Mouse (Mus musculus): ENCODE results near the gene Irak3.

- no peak for TF ChIP-seq POLR2A (IDR thresholded peaks at IDR 0.05; ENCODE audit: low read depth, low read length)
- no peak for TF ChIP-seq CTCF (IDR thresholded peaks at IDR 0.05; ENCODE audit: extremely low read depth, insufficient read length, insufficient replicate concordance, low read depth, low read length)
Measured at GRCm38 (mm10) chr10:120204591-120205210, 2.8 kb upstream of the Irak3 start.

Measured in small intestine, adult 2 months (tissue).